Mouse (Mus musculus) intestine, embryonic 14.5 days (tissue): ENCODE results near the gene Clca3a1. TPM values are rescaled to one million over a fixed set of nuclear protein-coding genes. Genes with fewer than 3 reads are reported as not detected.
A peak's percentile ranks its signal among the peaks of the same experiment; 100 is the strongest.
"Not testable (repeated sequence)": the region's sequence is repeated elsewhere in the genome, so short reads cannot be mapped to it uniquely, and the experiment has no call there.

Experiments
- ATAC-seq: fragments of 200-750 bp; cut with Nextera tagmentation; replicated peaks from 2 replicates; pipeline ENCODE4 v1.8.0; 2017; ENCODE audit warnings: low read depth, moderate number of reproducible peaks, moderate TSS enrichment, moderate library complexity; ENCODE audit not compliant: low FRiP score, low TSS enrichment
- DNase-seq: peaks from one replicate; pipeline ENCODE4 v3.0.0-alpha.2; 2018; ENCODE audit warnings: low spot score
- H3K27ac ChIP-seq: fragments of 300-500 bp; sonication (generic); 2 replicates; pipeline ENCODE4 v1.5.1; 2014; ENCODE audit warnings: low read depth, mild to moderate bottlenecking, control low read depth
- H3K27me3 ChIP-seq: fragments of 300-500 bp; sonication (generic); replicated peaks from 2 replicates; pipeline ENCODE4 v1.6.1; 2014; ENCODE audit warnings: low read length, control low read depth; ENCODE audit not compliant: control insufficient read depth, insufficient read depth
- H3K36me3 ChIP-seq: fragments of 300-500 bp; sonication (generic); 2 replicates; pipeline ENCODE4 v1.6.1; 2014; ENCODE audit warnings: low read length, control low read depth; ENCODE audit not compliant: control insufficient read depth, insufficient read depth
- H3K4me1 ChIP-seq: fragments of 300-500 bp; sonication (generic); replicated peaks from 2 replicates; pipeline ENCODE4 v1.6.1; 2014; ENCODE audit warnings: low read length, control low read depth, mixed read lengths; ENCODE audit not compliant: control insufficient read depth, insufficient read depth
- H3K4me2 ChIP-seq: fragments of 300-500 bp; sonication (generic); 2 replicates; pipeline ENCODE4 v1.6.1; 2014; ENCODE audit warnings: low read length
- H3K4me3 ChIP-seq: fragments of 300-500 bp; sonication (generic); 2 replicates; pipeline ENCODE4 v1.5.1; 2014; ENCODE audit warnings: low read depth, low read length, control low read depth, mixed read lengths
- H3K9ac ChIP-seq: fragments of 300-500 bp; sonication (generic); 2 replicates; pipeline ENCODE4 v1.6.1; 2014; ENCODE audit warnings: mild to moderate bottlenecking, low read length
- H3K9me3 ChIP-seq: fragments of 300-500 bp; sonication (generic); 2 replicates; pipeline ENCODE4 v1.6.1; 2016; ENCODE audit warnings: low read length, control low read depth; ENCODE audit not compliant: control insufficient read depth
- WGBS: fragments of 180-500 bp; shearing (Covaris S2); extraction: QIAGEN DNeasy Blood & Tissue Kit; methylation state at CpG from one replicate; pipeline ENCODE4 v1.1.7; 2014; 5-methylcytosine and 5-hydroxymethylcytosine counted together
- polyA plus RNA-seq: library from polyadenylated mRNA; unstranded; fragments of >200 nt; fragmentation: Nextera tagmentation; extraction: Ambion mirVana; gene quantifications from 2 replicates; pipeline ENCODE4 v1.2.1, GENCODE M21; 2014

The Clca3a1 gene
- polyA plus RNA-seq: 4.9 and 5.9 TPM in 2 replicates

- no peak within 1 kb of the TSS for H3K4me3 ChIP-seq
- no peak for DNase-seq
These were observed at the start of gene Clca3a1 for GRCm38 (mm10) chr3:144760592-144761309. Clca3a1 (minus strand) TSS chr3:144760977.

GRCm38 (mm10) chr3:144808153-144808925, 47.6 kb upstream of the Clca3a1 start:
- not testable (repeated sequence) for H3K4me3 ChIP-seq, H3K9me3 ChIP-seq, H3K4me1 ChIP-seq, H3K36me3 ChIP-seq, DNase-seq, H3K9ac ChIP-seq, H3K27ac ChIP-seq, H3K27me3 ChIP-seq, ATAC-seq, H3K4me2 ChIP-seq
- WGBS: 73% methylated on average over 15 of the region's 17 CpGs

More at GRCm38 (mm10) chr3:144760592-144761309, at the start of gene Clca3a1:
- peak within 1 kb of the TSS; percentile 31 for H3K4me2 ChIP-seq
- H3K27me3 ChIP-seq: no peaks in the 10 kb centered on the region
- ATAC-seq: peak; percentile 71
- WGBS: 30% methylated on average over 9 of the region's 11 CpGs
- no peaks in the 10 kb centered on the region for H3K9me3 ChIP-seq
- H3K36me3 ChIP-seq: no peaks in the 10 kb centered on the region
- H3K9ac ChIP-seq: no peak within 1 kb of the TSS
- H3K27ac ChIP-seq: peak within 1 kb of the TSS; percentile 65; the same call in 1 of the 2 replicates
- peaks cover 18% of the 10 kb centered on the region for H3K4me1 ChIP-seq

DNA sequence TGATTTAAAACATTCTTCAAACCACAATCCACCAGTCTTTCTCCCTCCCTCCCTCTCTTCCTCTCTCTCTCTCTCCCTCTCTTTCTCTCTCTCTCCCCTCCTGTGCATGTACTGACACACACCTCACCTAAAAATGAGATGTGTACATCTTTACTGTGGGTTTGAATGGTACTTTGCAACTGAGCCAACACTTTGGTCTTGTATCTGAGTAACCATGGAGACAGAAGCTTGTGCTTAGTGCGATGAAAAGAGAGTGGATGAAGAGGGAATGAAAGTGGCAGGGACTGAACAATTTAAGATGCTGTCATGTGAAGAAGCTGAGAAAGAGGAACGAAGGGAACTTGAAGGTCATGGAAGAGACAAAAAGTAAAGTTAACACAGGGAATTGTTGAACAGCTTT, 45.8 kb upstream of the Clca3a1 start:
- H3K9me3 ChIP-seq, H3K27me3 ChIP-seq, H3K4me3 ChIP-seq, H3K9ac ChIP-seq, H3K27ac ChIP-seq, ATAC-seq, H3K4me2 ChIP-seq, H3K4me1 ChIP-seq, DNase-seq, H3K36me3 ChIP-seq: not testable (repeated sequence)
- WGBS: 64% methylated on average over 2 of the region's 2 CpGs

DNA sequence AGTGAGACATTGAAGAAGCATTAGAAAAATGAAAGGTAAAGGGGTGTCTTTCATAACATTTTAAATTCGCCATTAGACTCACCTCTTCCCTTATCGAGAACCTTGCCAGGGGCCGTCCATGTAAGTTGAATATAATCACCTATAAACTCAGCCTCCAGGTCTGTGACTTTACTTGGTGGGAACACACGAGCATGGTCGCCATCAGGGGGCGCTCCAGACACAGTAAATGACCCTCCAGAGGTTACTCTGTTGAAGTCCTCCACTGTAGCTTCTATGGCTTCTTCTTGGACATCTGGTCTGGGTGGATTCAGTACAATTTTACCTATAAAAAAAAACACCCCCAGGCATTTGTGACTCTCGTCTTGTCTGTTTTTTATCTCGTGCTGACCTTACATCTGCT, 41.1 kb upstream of the Clca3a1 start:
- H3K9me3 ChIP-seq: no peaks in the 10 kb centered on the region
- no peaks in the 10 kb centered on the region for H3K4me1 ChIP-seq
- no peak overlapping the region for H3K4me3 ChIP-seq
- no peak overlapping the region for H3K9ac ChIP-seq
- peak; percentile 72 for DNase-seq
- H3K27me3 ChIP-seq: no peaks in the 10 kb centered on the region
- H3K4me2 ChIP-seq: no peak overlapping the region
- 35% methylated on average over 8 of the region's 8 CpGs for WGBS
- no peaks in the 10 kb centered on the region for H3K36me3 ChIP-seq
- ATAC-seq: no peak
- H3K27ac ChIP-seq: no peak overlapping the region

DNA sequence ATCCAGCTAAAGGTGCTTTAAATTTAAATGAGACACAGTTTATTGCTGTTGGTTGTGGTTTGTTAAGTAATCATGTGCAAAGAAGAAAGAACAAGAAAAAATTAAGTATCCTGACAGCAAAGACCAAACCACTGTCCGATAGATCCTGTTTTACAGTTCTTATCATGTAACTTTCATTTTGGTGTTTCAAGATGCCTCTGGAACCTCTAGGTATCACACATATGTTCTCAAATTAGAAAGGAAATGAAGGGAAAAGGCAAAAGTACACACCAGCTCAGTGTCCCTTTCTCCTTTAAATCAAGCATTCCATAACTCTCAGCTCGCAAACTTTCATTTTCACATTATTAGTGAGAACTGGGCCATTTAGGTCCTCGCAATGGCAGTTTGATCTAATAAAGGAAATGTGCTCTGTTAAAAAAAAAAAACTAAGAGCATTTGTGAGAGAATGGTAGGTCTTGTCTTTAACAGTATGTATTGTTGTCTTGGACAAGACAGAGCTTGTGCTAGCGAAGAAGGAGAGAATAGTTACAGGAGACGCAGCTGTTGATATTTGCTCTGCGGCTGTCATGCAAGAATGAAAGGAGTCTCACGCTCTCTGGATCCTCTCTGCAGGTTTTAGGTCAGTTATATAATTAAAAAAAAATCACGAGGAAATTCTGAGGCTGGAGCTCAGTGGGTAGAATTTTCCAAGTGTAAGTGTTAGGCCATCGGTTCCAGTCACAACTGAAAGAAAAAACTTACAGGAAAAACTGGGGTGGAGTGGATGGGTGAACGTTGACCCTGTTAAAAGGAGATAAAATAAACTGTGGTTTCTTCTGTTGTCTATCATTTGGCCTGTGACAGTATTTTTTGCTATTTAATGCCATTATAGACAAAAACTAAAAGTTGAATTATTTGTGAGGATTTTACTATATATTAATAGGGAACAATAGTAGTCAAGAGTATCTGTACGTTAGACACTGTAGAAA, 24.7 kb upstream of the Clca3a1 start:
- Histone ChIP-seq H3K9me3 (no peaks in the 10 kb centered on the region), H3K4me2 (no peak overlapping the region), H3K27ac (no peak overlapping the region), H3K4me3 (no peak overlapping the region), H3K27me3 (no peaks in the 10 kb centered on the region), H3K4me1 (no peaks in the 10 kb centered on the region), H3K9ac (no peak overlapping the region), H3K36me3 (no peaks in the 10 kb centered on the region)
- ATAC-seq (no peak), DNase-seq (no peak)
- WGBS: 69% methylated on average over 11 of the region's 11 CpGs

DNA sequence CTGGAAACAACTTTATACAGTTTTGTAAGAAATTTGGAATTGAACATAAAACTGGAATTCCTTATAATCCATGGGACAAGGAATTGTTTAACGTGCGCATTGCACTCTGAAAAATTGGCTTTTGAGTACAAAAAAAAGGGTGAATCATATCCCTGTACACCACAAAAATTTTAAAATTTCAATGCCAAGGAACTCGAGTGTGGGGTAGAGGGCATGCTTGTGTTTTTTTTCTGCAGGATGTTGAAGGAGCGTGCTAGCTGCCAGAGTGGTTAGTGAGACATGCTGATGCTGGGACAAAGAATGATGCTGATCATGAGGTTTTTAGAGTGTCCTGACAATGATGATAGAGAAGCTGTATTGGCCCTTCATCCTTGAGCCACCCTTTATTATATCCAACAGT, 4.4 kb upstream of the Clca3a1 start:
- no peak overlapping the region for H3K4me3 ChIP-seq
- H3K27ac ChIP-seq: no peak overlapping the region
- 83% methylated on average over 4 of the region's 4 CpGs for WGBS
- no peak for DNase-seq
- H3K36me3 ChIP-seq: no peaks in the 10 kb centered on the region
- H3K27me3 ChIP-seq: no peaks in the 10 kb centered on the region
- no peak for ATAC-seq
- no peak overlapping the region for H3K4me2 ChIP-seq
- peaks cover 13% of the 10 kb centered on the region for H3K4me1 ChIP-seq
- H3K9me3 ChIP-seq: no peaks in the 10 kb centered on the region
- no peak overlapping the region for H3K9ac ChIP-seq

- WGBS: 25% methylated on average over 6 of the region's 6 CpGs
- H3K27ac ChIP-seq: peak overlapping the region; percentile 65; the same call in 1 of the 2 replicates
- ATAC-seq: peak; percentile 43; the same call in 1 of the 2 replicates
These were observed 677 bp upstream of the Clca3a1 start for GRCm38 (mm10) chr3:144761454-144761853.

DNA sequence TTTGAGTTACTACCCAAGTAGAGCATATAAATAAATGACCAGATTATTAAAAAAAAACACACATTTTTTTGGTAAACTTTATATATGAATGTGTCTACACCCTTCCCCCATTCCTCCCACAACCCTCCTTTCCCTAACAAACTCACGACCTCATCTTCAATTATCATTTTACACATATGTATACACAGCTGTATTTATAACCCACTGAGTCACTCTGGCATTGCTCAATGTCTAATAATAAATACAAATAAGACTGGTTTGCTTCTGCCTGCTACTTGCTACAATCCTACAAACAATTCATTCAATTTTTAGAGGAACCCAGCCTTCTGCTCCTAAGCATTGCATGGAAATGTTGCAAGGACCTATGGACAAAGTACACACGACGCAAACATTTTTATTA, 1.1 kb downstream of the Clca3a1 start:
- Histone ChIP-seq H3K36me3 (no peaks in the 10 kb centered on the region), H3K9me3 (no peaks in the 10 kb centered on the region), H3K4me2 (peak overlapping the region; percentile 14), H3K4me1 (peaks cover 18% of the 10 kb centered on the region), H3K27ac (no peak overlapping the region), H3K27me3 (no peaks in the 10 kb centered on the region), H3K9ac (no peak overlapping the region), H3K4me3 (no peak overlapping the region)
- WGBS: 49% methylated on average over 3 of the region's 3 CpGs
- ATAC-seq (no peak), DNase-seq (no peak)

More at GRCm38 (mm10) chr3:144761454-144761853, 677 bp upstream of the Clca3a1 start:
- Histone ChIP-seq H3K4me3 (no peak overlapping the region), H3K4me1 (peaks cover 18% of the 10 kb centered on the region), H3K36me3 (no peaks in the 10 kb centered on the region), H3K27me3 (no peaks in the 10 kb centered on the region), H3K4me2 (peak overlapping the region; percentile 31), H3K9me3 (no peaks in the 10 kb centered on the region), H3K9ac (no peak overlapping the region)
- no peak for DNase-seq
